Mouse (Mus musculus) lung, adult 2 months (tissue): ENCODE results near the gene Grxcr1.

ENCODE experiments used
- CTCF ChIP-seq: fragments of 200-500 bp; IDR thresholded peaks from 2 replicates; pipeline ENCODE4 v1.5.1; 2011; ENCODE audit warnings: mild to moderate bottlenecking, low read length, control low read depth; ENCODE audit not compliant: insufficient read depth
- POLR2A ChIP-seq: fragments of 200-500 bp; IDR thresholded peaks from 2 replicates; pipeline ENCODE4 v1.6.1; 2011; ENCODE audit warnings: low read depth, mild to moderate bottlenecking, control low read depth, low read length, borderline replicate concordance; ENCODE audit errors: extremely low read depth

DNA sequence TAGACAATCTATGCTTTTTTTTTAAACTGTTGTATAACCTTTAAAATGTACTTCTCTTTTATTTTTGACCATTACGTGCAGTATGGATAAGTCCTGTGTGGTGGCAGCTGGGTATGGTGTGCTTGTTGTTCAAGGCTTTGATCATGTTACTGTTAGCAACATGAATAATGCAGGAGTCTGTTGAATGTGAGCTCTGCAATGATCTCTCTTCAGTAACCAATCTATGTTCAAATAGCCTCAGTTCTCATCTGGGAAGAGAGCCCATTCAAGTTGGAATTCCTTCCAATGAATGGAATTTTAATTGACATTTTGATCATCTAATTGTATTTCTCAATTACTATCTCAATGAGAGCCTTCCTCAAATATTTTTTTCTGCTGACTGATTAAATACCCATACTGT, 115.2 kb downstream of the Grxcr1 start:
- TF ChIP-seq CTCF (no peak), POLR2A (no peak)
